13 mouse cellular contexts compared by ENCODE assay signal in the genomic region with DNA sequence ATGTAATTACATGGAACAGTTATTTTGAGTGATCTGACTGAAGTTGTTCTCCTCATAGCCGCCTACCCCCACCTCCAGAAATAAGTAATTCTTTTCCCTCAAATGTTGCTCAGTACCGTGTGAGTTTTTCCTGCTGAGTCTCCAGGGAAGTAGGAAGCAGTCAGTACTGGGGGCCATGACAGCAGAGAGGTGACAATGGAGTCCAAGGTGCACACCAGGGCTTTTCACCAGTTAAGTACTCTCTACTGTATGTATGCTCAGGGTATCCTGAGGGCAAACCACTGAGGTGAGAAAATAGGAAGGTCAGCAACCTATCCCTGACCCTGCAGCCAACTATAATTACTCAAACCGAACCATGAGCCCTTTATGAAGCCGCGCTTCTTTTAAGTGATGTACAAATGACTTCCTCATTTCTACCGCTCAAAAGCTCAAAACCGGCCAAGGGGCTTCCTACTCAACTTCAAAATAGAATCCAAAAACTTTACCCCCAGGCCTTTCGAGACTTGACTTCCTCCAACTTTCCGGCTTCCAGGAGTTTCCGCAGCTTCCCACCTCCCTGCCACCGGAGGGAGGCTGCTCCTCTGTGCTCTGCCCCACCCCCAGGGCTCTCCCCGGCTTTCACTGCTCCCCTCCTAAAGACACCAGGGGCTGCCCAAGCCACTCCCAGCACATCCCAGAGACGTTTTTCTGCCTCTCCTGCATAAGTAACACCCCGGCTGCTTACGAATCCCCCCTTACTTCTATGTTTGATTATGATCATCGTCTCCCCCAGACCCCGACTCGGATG.
DNase-seq lines count a peak whose midpoint lies in the region; ATAC-seq lines count a peak whose summit lies in the region.
"Had no signal": no experiment of that assay in that cellular context is flagged by ENCODE, and none has a peak within 500 bp of the region (broad histone marks: within the 10 kb centered on the region; RNA-seq: fewer than 3 reads in every experiment).

No protein-coding gene starts in this region.

- no peak for DNase-seq in heart, adult 8-10 months (ENCODE audit: low spot score)
- DNase-seq in A20 (ENCODE audit: low read depth, low spot score): peak; percentile 68
- no peak for DNase-seq in embryonic facial prominence, embryonic 11.5 days (ENCODE audit: low spot score)
- no peak for DNase-seq in retina, postnatal 1 day
- no peak for DNase-seq in T-cell, adult 2 months (ENCODE audit: low spot score)
- DNase-seq: cerebellum, adult 2 months; layer of hippocampus, adult 9-11 months; right cerebral cortex, postnatal 14 days had no signal

- 0 out of 2 replicates have a peak overlapping the region, but pooled peaks have one; percentile 0 for H3K4me3 ChIP-seq in heart, embryonic 13.5 days
- H3K4me3 ChIP-seq in embryonic facial prominence, embryonic 11.5 days (ENCODE audit: low read depth, low read length): no peak overlapping the region
- H3K4me3 ChIP-seq in limb, embryonic 12.5 days (replicated peaks): no peak overlapping the region
- H3K4me3 ChIP-seq in midbrain, embryonic 15.5 days: no peak overlapping the region

- no peak overlapping the region for H3K27ac ChIP-seq in heart, embryonic 13.5 days (replicated peaks)
- no peak overlapping the region for H3K27ac ChIP-seq in embryonic facial prominence, embryonic 11.5 days (replicated peaks; ENCODE audit: low read depth, low read length)
- no peak overlapping the region for H3K27ac ChIP-seq in limb, embryonic 12.5 days
- no peak overlapping the region for H3K27ac ChIP-seq in midbrain, embryonic 15.5 days
- H3K27ac ChIP-seq: macrophage had no signal

- no peaks in the 10 kb centered on the region for H3K9me3 ChIP-seq in heart, embryonic 13.5 days
- no peaks in the 10 kb centered on the region for H3K9me3 ChIP-seq in embryonic facial prominence, embryonic 11.5 days (replicated peaks; ENCODE audit: control insufficient read depth, low read length)
- no peaks in the 10 kb centered on the region for H3K9me3 ChIP-seq in limb, embryonic 12.5 days
- H3K9me3 ChIP-seq in midbrain, embryonic 15.5 days: no peaks in the 10 kb centered on the region

- 50% methylated on average over 18 of the region's 18 CpGs for WGBS in heart, embryonic 13.5 days
- WGBS in embryonic facial prominence, embryonic 11.5 days: 34% methylated on average over 18 of the region's 18 CpGs
- 47% methylated on average over 18 of the region's 18 CpGs for WGBS in limb, embryonic 12.5 days
- 61% methylated on average over 18 of the region's 18 CpGs for WGBS in midbrain, embryonic 15.5 days

- 0 out of 2 replicates have a peak, but pooled peaks cover 5% of the 10 kb centered on the region for H3K4me1 ChIP-seq in heart, embryonic 13.5 days
- no peaks in the 10 kb centered on the region for H3K4me1 ChIP-seq in embryonic facial prominence, embryonic 11.5 days (ENCODE audit: control insufficient read depth, insufficient read depth, low read length)
- H3K4me1 ChIP-seq in limb, embryonic 12.5 days (replicated peaks): peaks cover 7% of the 10 kb centered on the region
- no peaks in the 10 kb centered on the region for H3K4me1 ChIP-seq in midbrain, embryonic 15.5 days

- H3K4me2 ChIP-seq in heart, embryonic 13.5 days: peak overlapping the region; percentile 28
- H3K4me2 ChIP-seq in embryonic facial prominence, embryonic 11.5 days (ENCODE audit: low read depth, low read length): peak overlapping the region; percentile 3; the same call in 1 of the 2 replicates
- peak overlapping the region; percentile 39 for H3K4me2 ChIP-seq in limb, embryonic 12.5 days
- H3K4me2 ChIP-seq in midbrain, embryonic 15.5 days: no peak overlapping the region

- H3K9ac ChIP-seq in heart, embryonic 13.5 days: no peak overlapping the region
- no peak overlapping the region for H3K9ac ChIP-seq in embryonic facial prominence, embryonic 11.5 days (replicated peaks; ENCODE audit: low read length)
- no peak overlapping the region for H3K9ac ChIP-seq in limb, embryonic 12.5 days (replicated peaks)
- no peak overlapping the region for H3K9ac ChIP-seq in midbrain, embryonic 15.5 days

- H3K27me3 ChIP-seq in heart, embryonic 13.5 days (replicated peaks): no peaks in the 10 kb centered on the region
- no peaks in the 10 kb centered on the region for H3K27me3 ChIP-seq in embryonic facial prominence, embryonic 11.5 days (ENCODE audit: control insufficient read depth, insufficient read depth, low read length)
- no peaks in the 10 kb centered on the region for H3K27me3 ChIP-seq in limb, embryonic 12.5 days
- H3K27me3 ChIP-seq in midbrain, embryonic 15.5 days (replicated peaks): no peaks in the 10 kb centered on the region

- H3K36me3 ChIP-seq in heart, embryonic 13.5 days: no peaks in the 10 kb centered on the region
- no peaks in the 10 kb centered on the region for H3K36me3 ChIP-seq in embryonic facial prominence, embryonic 11.5 days (replicated peaks; ENCODE audit: control insufficient read depth, insufficient read depth, low read depth, low read length)
- H3K36me3 ChIP-seq in limb, embryonic 12.5 days: no peaks in the 10 kb centered on the region
- no peaks in the 10 kb centered on the region for H3K36me3 ChIP-seq in midbrain, embryonic 15.5 days (replicated peaks)

- ATAC-seq in heart, embryonic 13.5 days (ENCODE audit: extremely low read depth, insufficient number of reproducible peaks, low FRiP score, low TSS enrichment): no peak
- no peak; the same call in 1 of the 2 replicates for ATAC-seq in embryonic facial prominence, embryonic 11.5 days (replicated peaks; ENCODE audit: insufficient number of reproducible peaks, low FRiP score, low TSS enrichment, low read depth)
- ATAC-seq in limb, embryonic 12.5 days (ENCODE audit: insufficient number of reproducible peaks, insufficient read depth, low FRiP score, low TSS enrichment, low read depth): no peak
- no peak for ATAC-seq in midbrain, embryonic 15.5 days (replicated peaks)
- ATAC-seq: CD4-positive, CD25-positive, alpha-beta regulatory T cell, adult 4 months had no signal
